Mouse (Mus musculus) neural tube, embryonic 15.5 days (tissue): ENCODE data around the gene Eri3. TPM values are rescaled to one million over a fixed set of nuclear protein-coding genes. Genes with fewer than 3 reads are reported as not detected.
A peak's percentile ranks its signal among the peaks of the same experiment; 100 is the strongest.

Source experiments
- ATAC-seq: fragments of 200-750 bp; cut with Nextera tagmentation; 2 replicates; pipeline ENCODE4 v1.8.0; 2017; ENCODE audit warnings: mild to moderate bottlenecking, moderate TSS enrichment, moderate library complexity; ENCODE audit not compliant: low FRiP score
- H3K27ac ChIP-seq: fragments of 300-500 bp; sonication (generic); replicated peaks from 2 replicates; pipeline ENCODE4 v1.5.1; 2015; ENCODE audit warnings: mild to moderate bottlenecking, inconsistent platforms
- H3K27me3 ChIP-seq: fragments of 300-500 bp; sonication (generic); replicated peaks from 2 replicates; pipeline ENCODE4 v1.6.1; 2015; ENCODE audit warnings: inconsistent platforms
- H3K36me3 ChIP-seq: fragments of 300-500 bp; sonication (generic); 2 replicates; pipeline ENCODE4 v1.6.1; 2015; ENCODE audit warnings: inconsistent platforms
- H3K4me1 ChIP-seq: fragments of 300-500 bp; sonication (generic); 2 replicates; pipeline ENCODE4 v1.6.1; 2015; ENCODE audit warnings: inconsistent platforms
- H3K4me2 ChIP-seq: fragments of 300-500 bp; sonication (generic); 2 replicates; pipeline ENCODE4 v1.6.1; 2015; ENCODE audit warnings: inconsistent platforms, mild to moderate bottlenecking, moderate library complexity
- H3K4me3 ChIP-seq: fragments of 300-500 bp; sonication (generic); replicated peaks from 2 replicates; pipeline ENCODE4 v1.5.1; 2015; ENCODE audit warnings: mild to moderate bottlenecking, inconsistent platforms
- H3K9ac ChIP-seq: fragments of 300-500 bp; sonication (generic); replicated peaks from 2 replicates; pipeline ENCODE4 v1.6.1; 2015; ENCODE audit warnings: mild to moderate bottlenecking, inconsistent platforms
- H3K9me3 ChIP-seq: fragments of 300-500 bp; sonication (generic); replicated peaks from 2 replicates; pipeline ENCODE4 v1.6.1; 2016; ENCODE audit warnings: inconsistent platforms
- WGBS: fragments of 180-500 bp; shearing (Covaris S2); methylation state at CpG from one replicate; pipeline ENCODE4 v1.1.7; 2015; ENCODE audit warnings: mixed read lengths; 5-methylcytosine and 5-hydroxymethylcytosine counted together
- polyA plus RNA-seq: library from polyadenylated mRNA; unstranded; fragments of >200 nt; fragmentation: Nextera tagmentation; extraction: Ambion mirVana; gene quantifications from 2 replicates; pipeline ENCODE4 v1.2.1, GENCODE M21; 2015

The Eri3 gene
- polyA plus RNA-seq, 1 experiment from 2014 or later, result 244 TPM

GRCm38 (mm10) chr4:117545448-117545847 lies 4.7 kb upstream of the Eri3 start:
- Histone ChIP-seq H3K27ac (no peak overlapping the region), H3K4me1 (peaks cover 7% of the 10 kb centered on the region; the same call in 1 of the 2 replicates), H3K4me3 (no peak overlapping the region), H3K36me3 (no peaks in the 10 kb centered on the region), H3K9ac (no peak overlapping the region), H3K9me3 (no peaks in the 10 kb centered on the region), H3K27me3 (peaks cover 3% of the 10 kb centered on the region; the same call in 1 of the 2 replicates), H3K4me2 (no peak overlapping the region)
- 93% methylated on average over 3 of the region's 3 CpGs for WGBS
- ATAC-seq, result no peak

GRCm38 (mm10) chr4:117546616-117547015 lies 3.5 kb upstream of the Eri3 start:
- ATAC-seq, result no peak
- H3K9ac ChIP-seq, result no peak overlapping the region

GRCm38 (mm10) chr4:117549576-117549975 lies 589 bp upstream of the Eri3 start:
- no peak for ATAC-seq
- peaks cover 31% of the 10 kb centered on the region for H3K4me1 ChIP-seq
- H3K4me3 ChIP-seq, result peak overlapping the region; percentile 94
- H3K36me3 ChIP-seq, result peaks cover 2% of the 10 kb centered on the region; the same call in 1 of the 2 replicates
- H3K4me2 ChIP-seq, result peak overlapping the region; percentile 49
- no peaks in the 10 kb centered on the region for H3K9me3 ChIP-seq
- no peak overlapping the region for H3K9ac ChIP-seq
- H3K27me3 ChIP-seq, result no peaks in the 10 kb centered on the region
- peak overlapping the region; percentile 39 for H3K27ac ChIP-seq
- WGBS, result 47% methylated on average over 6 of the region's 6 CpGs

More at GRCm38 (mm10) chr4:117546616-117547015, 3.5 kb upstream of the Eri3 start:
- H3K27me3 ChIP-seq, result peaks cover 3% of the 10 kb centered on the region; the same call in 1 of the 2 replicates
- no peaks in the 10 kb centered on the region for H3K9me3 ChIP-seq
- no peak overlapping the region for H3K27ac ChIP-seq
- no peaks in the 10 kb centered on the region for H3K36me3 ChIP-seq
- no peak overlapping the region for H3K4me3 ChIP-seq
- H3K4me1 ChIP-seq, result peaks cover 17% of the 10 kb centered on the region
- H3K4me2 ChIP-seq, result no peak overlapping the region
- 82% methylated on average over 6 of the region's 6 CpGs for WGBS

- H3K27me3 ChIP-seq, result no peaks in the 10 kb centered on the region
- H3K4me1 ChIP-seq, result peaks cover 37% of the 10 kb centered on the region
- no peak overlapping the region for H3K27ac ChIP-seq
- H3K9me3 ChIP-seq, result no peaks in the 10 kb centered on the region
- peak overlapping the region; percentile 94 for H3K4me3 ChIP-seq
- WGBS, result 41% methylated on average over 8 of the region's 8 CpGs
- H3K36me3 ChIP-seq, result peaks cover 2% of the 10 kb centered on the region; the same call in 1 of the 2 replicates
- H3K9ac ChIP-seq, result no peak overlapping the region; the same call in 1 of the 2 replicates
- ATAC-seq, result no peak
- H3K4me2 ChIP-seq, result peak overlapping the region; percentile 72
Measured at GRCm38 (mm10) chr4:117551144-117552000, 1.2 kb downstream of the Eri3 start.

DNA sequence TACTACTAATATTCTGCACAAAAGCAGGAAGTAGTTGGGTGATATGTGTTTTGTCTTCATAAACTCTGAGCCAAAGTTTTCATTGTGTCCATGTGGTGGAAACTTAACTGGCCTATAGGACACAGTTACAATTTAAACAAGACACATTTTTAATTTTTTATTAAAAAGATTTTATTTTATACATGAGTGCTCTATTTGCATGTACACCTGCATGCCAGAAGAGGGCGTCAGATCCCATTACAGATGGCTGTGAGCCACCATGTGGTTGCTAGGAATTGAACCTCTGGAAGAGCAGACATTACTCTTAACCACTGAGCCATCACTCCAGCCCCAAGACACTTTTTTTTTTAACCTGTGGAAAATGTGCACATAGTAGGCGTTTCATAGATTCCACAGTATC lies 5.3 kb downstream of the Eri3 start:
- no peak overlapping the region for H3K4me2 ChIP-seq
- H3K27me3 ChIP-seq, result no peaks in the 10 kb centered on the region
- peaks cover 2% of the 10 kb centered on the region; the same call in 1 of the 2 replicates for H3K36me3 ChIP-seq
- H3K9me3 ChIP-seq, result no peaks in the 10 kb centered on the region
- no peak for ATAC-seq
- H3K4me3 ChIP-seq, result no peak overlapping the region
- H3K4me1 ChIP-seq, result peaks cover 54% of the 10 kb centered on the region
- no peak overlapping the region for H3K27ac ChIP-seq
- no peak overlapping the region for H3K9ac ChIP-seq
- WGBS, result 62% methylated on average over 2 of the region's 2 CpGs

DNA sequence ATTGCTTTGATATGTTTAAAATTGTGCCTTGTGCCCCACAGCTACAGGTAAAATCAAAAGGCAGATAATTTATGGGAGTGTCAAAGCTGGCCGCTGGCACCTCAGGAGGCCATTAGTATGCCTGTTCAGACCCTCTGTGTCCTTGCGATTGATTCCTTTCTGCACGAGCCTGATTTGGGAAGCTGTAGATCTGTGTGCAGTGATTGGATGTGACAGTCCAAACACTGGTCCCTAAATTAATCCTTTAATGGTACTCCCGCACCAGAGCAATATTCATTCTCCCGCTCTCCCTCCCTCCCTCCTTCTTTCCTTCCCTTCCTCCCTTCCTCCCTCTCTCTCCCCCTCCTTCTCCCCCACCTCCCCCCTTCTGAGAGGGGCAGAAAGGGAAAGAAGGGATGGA lies 6.2 kb downstream of the Eri3 start:
- peaks cover 46% of the 10 kb centered on the region for H3K4me1 ChIP-seq
- H3K27ac ChIP-seq, result no peak overlapping the region
- H3K4me2 ChIP-seq, result no peak overlapping the region
- WGBS, result 10% methylated on average over 5 of the region's 5 CpGs
- no peak for ATAC-seq
- H3K36me3 ChIP-seq, result peaks cover 2% of the 10 kb centered on the region; the same call in 1 of the 2 replicates
- H3K4me3 ChIP-seq, result no peak overlapping the region
- H3K27me3 ChIP-seq, result no peaks in the 10 kb centered on the region
- H3K9ac ChIP-seq, result no peak overlapping the region
- no peaks in the 10 kb centered on the region for H3K9me3 ChIP-seq

DNA sequence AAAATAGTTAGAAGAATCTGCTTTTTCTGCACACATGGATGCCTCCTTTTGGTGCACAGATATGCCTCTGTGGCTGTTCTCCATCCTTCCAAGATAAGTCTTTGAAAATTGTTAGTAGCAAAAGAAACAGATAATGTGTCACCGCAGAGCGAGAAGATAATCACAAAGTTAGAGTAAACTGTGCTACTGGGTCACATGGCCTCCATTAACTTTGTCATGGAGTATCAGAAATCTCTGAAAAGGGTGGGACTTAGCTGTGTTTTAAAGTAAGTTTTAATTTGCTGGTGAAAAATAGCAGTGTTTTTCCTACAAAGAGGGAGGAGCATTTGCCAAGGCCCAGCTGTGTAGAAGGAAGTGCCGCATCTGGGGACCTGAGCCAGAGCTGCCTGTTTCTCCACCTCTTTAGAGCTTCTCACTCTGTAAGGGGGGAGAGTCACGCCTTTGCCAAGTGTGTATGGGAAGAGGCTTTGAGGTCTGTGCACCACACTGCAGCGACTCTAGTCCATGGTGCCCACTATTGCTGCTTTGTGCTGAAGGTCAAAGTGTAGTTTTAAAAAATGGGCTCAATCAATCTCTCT lies 7.0 kb downstream of the Eri3 start:
- Histone ChIP-seq H3K4me1 (peaks cover 38% of the 10 kb centered on the region), H3K4me2 (no peak overlapping the region), H3K27me3 (no peaks in the 10 kb centered on the region), H3K27ac (no peak overlapping the region), H3K9me3 (no peaks in the 10 kb centered on the region), H3K4me3 (no peak overlapping the region), H3K9ac (no peak overlapping the region), H3K36me3 (peaks cover 2% of the 10 kb centered on the region; the same call in 1 of the 2 replicates)
- WGBS, result 86% methylated on average over 5 of the region's 5 CpGs
- no peak for ATAC-seq

DNA sequence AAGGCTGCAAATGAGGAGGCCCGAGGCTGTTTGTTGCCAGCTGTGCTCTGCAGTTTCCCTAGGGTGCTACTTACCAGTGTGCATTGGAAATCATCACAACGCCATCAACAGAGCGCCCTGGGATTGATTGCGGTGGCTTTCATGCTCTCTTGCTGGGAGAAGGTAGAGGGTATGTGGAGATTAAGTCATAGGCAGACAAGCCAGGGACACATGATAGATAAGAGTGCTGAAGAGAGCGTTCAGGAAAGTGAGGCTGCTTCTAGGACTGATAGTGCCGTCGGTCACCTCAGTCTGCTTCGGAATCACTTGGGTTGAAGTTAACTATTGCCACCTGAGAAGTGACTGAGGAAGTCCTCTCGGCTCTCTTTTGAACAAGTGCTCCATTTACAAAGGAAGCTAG lies 13.8 kb downstream of the Eri3 start:
- Histone ChIP-seq H3K9me3 (no peaks in the 10 kb centered on the region), H3K36me3 (peaks cover 16% of the 10 kb centered on the region), H3K4me2 (no peak overlapping the region), H3K4me1 (peaks cover 9% of the 10 kb centered on the region; the same call in 1 of the 2 replicates), H3K4me3 (no peak overlapping the region), H3K27ac (no peak overlapping the region), H3K9ac (no peak overlapping the region), H3K27me3 (no peaks in the 10 kb centered on the region)
- no peak for ATAC-seq
- WGBS, result 72% methylated on average over 9 of the region's 9 CpGs

DNA sequence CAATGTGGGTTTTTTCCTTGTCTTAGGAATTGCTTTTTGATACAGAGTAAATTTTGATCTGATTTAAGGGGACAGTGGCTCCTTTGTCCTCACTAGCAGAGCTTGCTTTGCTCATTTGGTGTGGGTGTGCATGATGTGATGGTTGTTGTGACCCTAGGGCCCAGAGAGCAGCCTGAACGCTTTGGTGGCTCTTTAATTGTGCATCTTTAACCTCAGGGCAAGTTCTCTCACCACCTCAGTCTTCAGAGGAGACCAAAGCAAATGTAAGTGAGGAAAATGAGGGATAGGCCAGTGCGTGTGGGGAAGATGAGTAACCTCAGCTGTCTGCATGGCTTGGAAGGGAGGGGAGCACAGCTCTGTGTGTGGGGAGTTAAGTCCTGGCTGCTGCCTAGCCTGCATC lies 18.7 kb downstream of the Eri3 start:
- Histone ChIP-seq H3K4me3 (no peak overlapping the region), H3K9ac (no peak overlapping the region), H3K27ac (no peak overlapping the region), H3K27me3 (no peaks in the 10 kb centered on the region), H3K4me1 (peaks cover 22% of the 10 kb centered on the region), H3K4me2 (no peak overlapping the region), H3K9me3 (no peaks in the 10 kb centered on the region), H3K36me3 (peaks cover 16% of the 10 kb centered on the region)
- ATAC-seq, result no peak
- 60% methylated on average over 2 of the region's 2 CpGs for WGBS

GRCm38 (mm10) chr4:117570964-117571363 lies 20.8 kb downstream of the Eri3 start:
- Histone ChIP-seq H3K4me2 (no peak overlapping the region), H3K9ac (no peak overlapping the region), H3K4me3 (no peak overlapping the region), H3K27me3 (no peaks in the 10 kb centered on the region), H3K27ac (no peak overlapping the region), H3K36me3 (peaks cover 5% of the 10 kb centered on the region; the same call in 1 of the 2 replicates), H3K9me3 (no peaks in the 10 kb centered on the region), H3K4me1 (peaks cover 22% of the 10 kb centered on the region)
- WGBS, result 38% methylated on average over 5 of the region's 5 CpGs
- ATAC-seq, result no peak

DNA sequence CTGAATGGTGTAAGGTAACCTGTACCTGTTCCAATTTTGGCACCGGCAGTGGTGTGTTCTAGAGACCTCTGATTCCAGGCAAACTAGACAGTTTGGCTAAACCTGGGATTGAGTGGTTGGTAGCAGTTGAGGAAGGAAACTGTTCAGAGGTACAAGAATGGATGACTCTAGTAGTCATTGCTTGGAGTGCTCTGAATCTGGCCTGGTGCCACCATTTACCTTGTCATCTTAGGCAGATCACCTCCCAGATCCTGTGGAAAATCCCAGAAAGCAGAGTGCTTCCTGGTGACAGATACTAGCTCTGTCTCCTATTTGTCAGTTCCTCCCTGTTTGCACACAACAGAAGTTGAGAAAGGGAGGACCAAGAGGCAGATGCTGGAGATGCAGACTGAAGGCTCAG lies 27.4 kb downstream of the Eri3 start:
- no peak for ATAC-seq
- H3K4me2 ChIP-seq, result no peak overlapping the region
- H3K4me1 ChIP-seq, result peaks cover 3% of the 10 kb centered on the region; the same call in 1 of the 2 replicates
- no peak overlapping the region for H3K27ac ChIP-seq
- H3K36me3 ChIP-seq, result 0 out of 2 replicates have a peak, but pooled peaks cover under 1% of the 10 kb centered on the region
- no peak overlapping the region for H3K4me3 ChIP-seq
- no peak overlapping the region for H3K9ac ChIP-seq
- H3K27me3 ChIP-seq, result no peaks in the 10 kb centered on the region
- H3K9me3 ChIP-seq, result no peaks in the 10 kb centered on the region
- WGBS, result 100% methylated on average over 1 of the region's 1 CpGs

DNA sequence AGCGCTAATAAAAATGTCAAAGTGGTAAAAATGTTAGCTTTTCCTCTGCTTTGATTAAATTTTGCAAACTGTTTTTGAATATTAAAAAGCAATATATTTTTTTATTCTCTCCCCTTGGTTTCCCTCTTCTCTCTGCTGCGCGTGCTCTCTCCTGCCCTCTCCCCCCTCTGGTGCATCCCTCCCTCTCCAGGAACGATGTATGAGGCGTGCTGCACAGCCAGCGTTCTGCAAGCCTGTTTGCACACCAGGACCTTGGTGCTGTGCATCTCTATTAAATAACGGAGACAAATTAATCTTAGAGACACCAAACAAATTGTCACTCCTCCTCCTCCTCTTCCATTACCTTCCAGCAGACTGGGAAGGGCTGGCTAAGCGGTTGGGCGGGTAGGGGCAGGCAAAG lies 31.5 kb downstream of the Eri3 start:
- 51% methylated on average over 9 of the region's 9 CpGs for WGBS
- no peak overlapping the region for H3K9ac ChIP-seq
- H3K27me3 ChIP-seq, result no peaks in the 10 kb centered on the region
- H3K4me2 ChIP-seq, result no peak overlapping the region
- H3K9me3 ChIP-seq, result no peaks in the 10 kb centered on the region
- H3K36me3 ChIP-seq, result peaks cover 24% of the 10 kb centered on the region
- peak; percentile 78 for ATAC-seq
- peaks cover under 1% of the 10 kb centered on the region; the same call in 1 of the 2 replicates for H3K4me1 ChIP-seq
- no peak overlapping the region for H3K4me3 ChIP-seq
- H3K27ac ChIP-seq, result no peak overlapping the region
